Mouse (Mus musculus): Measurements from ENCODE around the gene Sel1l. TPM values are rescaled to one million over a fixed set of nuclear protein-coding genes. Genes with fewer than 3 reads are reported as not detected.

Sel1l gene
- 100 to 1,000 TPM; 146 to 185 (median 161) TPM for total RNA-seq (2022)

GRCm38 (mm10) chr12:91849045-91849467 is at the start of gene Sel1l:
TSS of gene Sel1l (minus strand) at chr12:91849157.
- DNase-seq (ENCODE audit: low spot score in 2 of 2): peak; percentile 98 to 99

DNA sequence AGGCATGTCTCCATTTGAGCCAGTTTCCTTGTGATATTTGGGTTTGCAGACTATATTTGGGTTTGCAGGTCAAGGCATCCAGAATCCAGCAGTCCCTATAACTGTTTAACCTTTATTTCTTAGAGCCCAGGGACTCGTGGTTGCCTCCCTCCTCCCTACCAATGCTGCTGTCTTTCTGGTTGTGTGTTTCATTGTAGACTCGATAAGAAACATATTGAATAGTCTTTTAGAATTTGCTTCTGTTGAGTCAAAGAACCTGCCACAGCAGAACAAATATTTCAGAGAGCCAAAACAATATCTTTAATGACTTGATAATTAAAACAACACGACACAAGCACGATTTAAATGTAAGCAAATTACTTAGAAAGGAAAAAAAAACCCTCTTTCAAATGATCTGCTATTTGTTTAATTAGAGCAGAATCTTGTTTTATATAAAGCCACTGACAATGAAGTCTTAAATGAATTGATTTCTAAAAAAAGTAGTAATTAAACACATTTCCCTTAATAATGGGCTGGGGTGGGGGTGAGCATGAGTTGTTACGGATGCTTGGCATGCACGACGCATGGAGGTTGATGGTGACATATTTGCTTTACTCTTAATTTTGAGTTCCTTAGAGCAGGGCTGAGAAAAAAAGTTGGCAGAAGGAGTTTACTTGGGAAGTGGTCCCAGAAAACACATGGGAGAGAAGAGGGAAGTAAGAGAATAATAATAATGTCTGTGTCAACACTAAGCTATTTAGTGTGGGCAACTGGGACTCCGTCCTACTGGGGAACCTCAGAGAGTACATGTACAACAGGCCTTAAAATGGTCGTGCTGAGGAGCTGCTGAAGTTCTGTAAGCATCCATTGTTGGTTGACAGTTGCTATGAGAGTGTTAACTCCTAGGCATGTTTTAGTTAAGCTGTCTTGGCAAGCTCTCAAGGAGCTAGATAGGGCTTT is 43.9 kb upstream of the Sel1l start:
- no peak for DNase-seq (ENCODE audit: low spot score in 2 of 2)

DNA sequence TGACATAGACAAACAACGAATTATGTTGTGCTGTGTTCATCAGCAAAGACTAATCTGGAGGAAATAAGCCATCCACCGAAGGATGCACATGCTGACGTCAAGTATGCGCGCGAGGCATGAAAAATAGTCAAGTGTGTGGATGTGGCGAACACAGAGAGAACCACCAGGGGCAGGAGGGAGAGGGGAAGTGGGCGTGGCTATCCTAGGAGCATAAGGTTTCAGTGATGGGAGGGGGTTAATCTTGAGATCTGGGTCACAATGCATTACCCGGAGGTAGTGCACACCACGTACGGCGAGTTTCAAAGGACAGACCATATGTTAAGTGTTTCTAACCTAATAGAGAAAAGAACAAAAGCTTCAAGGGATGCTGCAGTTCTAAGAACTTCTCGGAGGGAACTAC is 31.5 kb upstream of the Sel1l start:
- DNase-seq (ENCODE audit: low spot score in 2 of 2): no peak

DNA sequence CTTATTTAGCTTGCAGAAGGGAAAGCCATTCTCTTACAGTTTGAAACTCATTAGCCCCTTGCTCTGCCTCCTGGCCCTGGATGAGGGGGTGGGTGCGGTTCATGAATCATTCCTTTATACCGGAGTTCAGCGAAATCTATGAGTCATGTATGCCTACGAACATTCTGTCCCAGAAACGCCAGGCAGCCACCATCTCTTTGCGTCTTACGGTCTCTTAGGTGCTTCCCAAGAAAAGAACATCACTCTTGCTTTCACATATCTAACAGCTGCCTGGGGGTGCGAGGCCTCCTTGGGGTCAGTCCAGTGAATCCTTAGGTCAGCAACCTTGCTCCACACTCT is 29.9 kb upstream of the Sel1l start:
- DNase-seq (ENCODE audit: low spot score in 2 of 2): peak; percentile 46 to 57

DNA sequence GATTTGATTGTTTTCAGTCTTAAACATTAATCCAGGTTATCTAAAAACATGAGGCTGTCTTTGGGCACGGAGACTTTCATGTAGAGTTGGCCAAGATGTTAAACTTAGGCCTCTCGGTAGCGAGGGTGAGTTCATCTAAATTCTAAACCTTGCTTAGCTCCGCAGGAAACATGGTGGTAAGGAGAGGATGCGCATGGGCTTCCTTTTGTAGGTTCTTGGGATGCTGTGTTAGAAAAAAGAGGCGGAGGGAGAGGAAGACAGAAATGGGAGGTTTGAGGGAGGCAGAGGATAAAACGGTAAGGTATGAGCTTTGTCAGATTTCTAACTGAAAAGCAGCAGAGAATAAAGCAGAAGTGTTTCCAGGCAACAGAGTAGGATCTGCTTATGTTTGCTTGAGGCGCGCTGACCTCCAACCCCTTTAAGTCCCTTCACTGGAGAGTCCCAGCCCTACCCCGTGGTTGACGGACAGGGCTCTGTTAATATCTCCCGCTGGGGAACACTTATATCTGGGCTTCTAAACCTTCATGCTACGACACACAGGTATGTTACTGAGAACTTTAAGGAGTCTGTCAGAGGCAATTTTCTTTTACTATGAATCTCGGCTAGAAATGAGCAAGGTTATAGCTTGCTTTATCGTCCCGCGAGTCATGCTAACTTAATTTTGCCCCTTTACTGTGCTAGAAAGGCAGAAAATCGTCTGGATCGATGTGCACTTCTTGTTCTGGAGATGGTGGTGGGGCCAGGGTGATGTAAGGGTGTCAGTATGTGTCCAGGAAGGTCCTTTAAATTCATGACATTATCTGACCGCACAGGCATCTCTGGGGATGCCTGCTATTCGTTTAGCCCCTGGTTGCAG is 29.3 kb upstream of the Sel1l start:
- no peak for DNase-seq (ENCODE audit: low spot score in 2 of 2)

DNA sequence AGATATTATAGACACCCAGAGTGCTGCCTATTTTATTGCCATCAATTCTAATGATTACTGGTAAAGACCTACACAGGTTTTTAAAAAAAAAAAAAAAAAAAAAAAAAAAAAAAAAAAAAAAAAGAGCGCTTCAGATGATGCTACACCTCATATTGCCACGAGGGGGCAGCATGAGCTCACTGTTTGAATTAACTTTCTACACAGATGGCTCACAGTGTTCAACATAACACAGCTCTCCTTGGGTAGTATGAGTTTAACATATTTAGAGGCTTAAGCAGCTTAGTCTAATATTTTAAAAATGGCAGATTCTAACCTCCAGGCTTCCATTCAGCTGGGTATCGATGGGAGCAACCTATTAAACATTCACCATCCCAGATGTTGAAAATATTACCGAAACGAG is 28.7 kb upstream of the Sel1l start:
- no peak for DNase-seq (ENCODE audit: low spot score in 2 of 2)

- no peak for DNase-seq (ENCODE audit: low spot score in 2 of 2)
Observed at GRCm38 (mm10) chr12:91870671-91871070, 21.7 kb upstream of the Sel1l start.

DNA sequence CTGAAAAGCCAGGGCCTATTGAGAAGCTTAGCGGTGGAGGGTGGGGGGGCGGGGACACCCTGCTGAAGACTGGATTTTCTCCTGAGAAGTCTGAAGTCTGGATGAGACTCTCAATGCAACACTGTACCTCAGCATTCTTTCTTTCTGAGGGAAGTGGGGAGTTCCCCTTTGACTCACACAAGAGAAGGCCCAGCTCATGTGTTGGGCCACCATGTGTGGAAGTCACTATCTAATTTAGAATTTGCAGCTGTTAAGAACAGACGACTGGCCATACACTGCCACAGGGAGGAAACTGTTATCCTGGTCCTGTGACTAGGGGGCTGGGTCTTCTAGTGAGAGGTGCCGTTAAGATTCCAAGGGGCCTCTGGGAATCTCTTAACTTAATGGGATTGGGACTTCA is 20.4 kb upstream of the Sel1l start:
- DNase-seq (ENCODE audit: low spot score in 2 of 2): no peak

GRCm38 (mm10) chr12:91854330-91854729 is 5.4 kb upstream of the Sel1l start:
- no peak for DNase-seq (ENCODE audit: low spot score in 2 of 2)

DNA sequence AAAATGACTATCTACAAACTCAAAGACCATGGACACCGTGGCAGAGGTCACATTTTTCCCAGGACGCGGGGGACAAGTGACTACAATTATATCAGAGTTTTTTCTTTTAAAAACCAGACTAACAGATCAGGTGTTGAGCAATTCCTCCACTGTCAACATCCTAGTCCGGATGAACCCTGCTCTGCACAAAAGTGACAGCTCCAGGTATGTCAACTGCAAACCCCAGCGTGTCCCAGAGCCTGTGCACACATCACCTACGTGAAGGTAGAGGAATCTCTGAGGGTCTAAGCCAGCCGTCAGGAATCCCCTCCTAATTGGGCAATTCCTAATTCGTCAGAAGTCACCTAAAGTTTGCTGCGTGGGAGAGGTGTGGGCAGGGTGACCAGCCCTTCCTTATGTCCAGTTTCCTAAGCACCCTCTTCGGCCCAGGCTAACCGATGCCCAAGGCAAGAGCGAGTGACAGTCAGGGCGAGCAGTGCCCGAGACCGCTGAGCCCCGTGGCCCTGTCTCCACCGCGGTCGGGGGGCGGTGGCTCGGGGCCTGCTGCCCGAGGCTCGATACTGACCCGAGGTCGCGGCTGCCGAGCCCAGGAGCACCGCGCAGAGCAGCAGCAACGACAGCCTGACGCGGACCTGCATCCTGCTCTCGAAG is 438 bp downstream of the Sel1l start:
- DNase-seq (ENCODE audit: low spot score in 2 of 2): peak in 1 of 2 experiments; percentile 19

- DNase-seq (ENCODE audit: low spot score in 2 of 2): no peak
Observed at GRCm38 (mm10) chr12:91846038-91846437, 2.9 kb downstream of the Sel1l start.

DNA sequence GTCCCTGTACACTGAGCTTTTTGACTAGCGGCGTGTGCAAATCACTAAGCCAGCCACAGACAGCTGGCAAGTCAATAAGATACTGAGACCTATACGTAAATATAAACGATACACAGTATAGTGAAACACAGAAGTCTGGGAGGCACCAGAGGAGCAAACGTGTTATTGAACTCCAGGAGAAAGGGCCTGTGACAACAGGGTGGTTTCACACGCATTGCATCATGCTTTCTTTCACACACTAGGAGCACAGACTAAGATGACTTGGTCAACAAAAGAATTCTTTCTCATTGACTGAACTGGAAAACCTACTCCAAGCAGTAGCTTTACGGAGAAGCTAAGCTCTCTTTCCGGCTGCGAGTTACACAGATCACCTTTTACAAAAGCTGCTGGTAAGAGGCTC is 3.6 kb downstream of the Sel1l start:
- DNase-seq (ENCODE audit: low spot score in 2 of 2): no peak

DNA sequence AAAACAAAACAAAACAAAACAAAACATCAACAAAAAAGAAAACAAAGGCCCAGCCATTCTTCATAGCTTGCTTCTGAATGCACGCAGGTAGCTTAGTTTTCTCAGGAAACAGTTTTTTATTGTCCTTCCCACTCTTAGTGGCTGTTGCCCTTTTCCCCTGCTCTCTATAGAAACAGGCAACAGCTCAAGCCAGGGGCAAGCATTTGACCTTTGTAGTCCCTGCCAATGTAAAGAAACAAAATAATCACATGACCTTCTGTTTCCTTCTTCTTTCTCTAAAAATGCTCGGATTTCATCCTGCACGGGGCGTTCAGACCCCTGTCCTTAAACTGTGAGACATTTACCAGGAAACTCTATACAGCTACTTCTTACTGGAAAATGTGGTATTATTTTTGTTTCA is 4.4 kb downstream of the Sel1l start:
- DNase-seq (ENCODE audit: low spot score in 2 of 2): no peak

GRCm38 (mm10) chr12:91843888-91844287 is 5.1 kb downstream of the Sel1l start:
- DNase-seq (ENCODE audit: low spot score in 2 of 2): no peak

GRCm38 (mm10) chr12:91841714-91842113 is 7.2 kb downstream of the Sel1l start:
- no peak for DNase-seq (ENCODE audit: low spot score in 2 of 2)

- no peak for DNase-seq (ENCODE audit: low spot score in 2 of 2)
Observed at GRCm38 (mm10) chr12:91838261-91838660, 10.7 kb downstream of the Sel1l start.

GRCm38 (mm10) chr12:91837401-91838065 is 11.4 kb downstream of the Sel1l start:
- no peak for DNase-seq (ENCODE audit: low spot score in 2 of 2)

DNA sequence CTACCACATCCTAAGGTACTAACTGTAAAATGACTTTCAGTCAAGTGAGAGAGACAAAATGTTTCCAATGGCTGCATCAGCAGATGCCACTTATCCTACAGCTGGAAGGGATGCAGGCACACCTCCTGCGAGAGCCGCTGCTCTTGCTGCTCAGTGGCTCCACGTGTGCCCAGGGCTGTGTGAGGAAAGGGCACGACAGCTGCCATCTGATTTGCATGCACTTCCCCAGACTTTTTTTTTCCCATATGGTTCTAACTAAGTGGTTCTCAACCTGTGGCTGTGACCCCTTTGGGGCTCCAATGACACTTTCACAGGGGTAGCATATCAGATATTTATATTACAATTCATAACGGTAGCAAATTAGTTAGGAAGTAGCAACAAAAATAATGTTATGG is 15.0 kb downstream of the Sel1l start:
- DNase-seq (ENCODE audit: low spot score in 2 of 2): no peak

DNA sequence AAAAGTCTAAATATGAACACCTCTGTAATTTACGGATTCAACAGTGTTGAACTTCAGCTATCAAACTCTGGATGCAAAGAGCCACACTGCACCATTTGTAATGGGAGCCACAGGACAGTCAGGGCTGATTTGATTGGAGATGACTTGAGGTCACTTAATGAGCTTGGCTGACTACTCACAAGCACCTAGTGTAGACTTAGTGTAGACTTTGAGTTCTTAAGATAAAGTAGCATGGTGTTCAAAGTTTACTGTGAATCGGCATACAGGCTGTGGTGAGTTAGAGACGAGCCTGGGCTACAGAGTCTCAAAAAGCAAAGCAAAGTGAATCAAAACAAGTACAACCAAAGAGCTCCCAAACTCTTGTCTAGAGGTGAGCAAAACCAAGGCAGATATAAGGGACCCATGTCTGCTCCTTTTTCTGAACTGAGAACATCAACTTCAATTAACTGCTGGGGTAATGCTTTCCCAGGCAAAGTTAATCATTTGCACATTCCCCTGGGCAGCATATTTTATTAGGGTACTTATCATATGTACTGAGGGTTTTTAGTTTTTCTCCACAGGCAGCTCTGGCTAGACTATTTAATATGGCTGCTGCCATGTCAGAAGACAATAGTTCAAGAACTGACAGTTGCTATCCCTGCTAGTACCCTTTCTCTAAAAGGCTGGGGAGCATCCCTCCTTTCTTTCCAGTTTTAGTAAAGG is 15.6 kb downstream of the Sel1l start:
- no peak for DNase-seq (ENCODE audit: low spot score in 2 of 2)

GRCm38 (mm10) chr12:91831410-91831809 is 17.5 kb downstream of the Sel1l start:
- no peak for DNase-seq (ENCODE audit: low spot score in 2 of 2)

DNA sequence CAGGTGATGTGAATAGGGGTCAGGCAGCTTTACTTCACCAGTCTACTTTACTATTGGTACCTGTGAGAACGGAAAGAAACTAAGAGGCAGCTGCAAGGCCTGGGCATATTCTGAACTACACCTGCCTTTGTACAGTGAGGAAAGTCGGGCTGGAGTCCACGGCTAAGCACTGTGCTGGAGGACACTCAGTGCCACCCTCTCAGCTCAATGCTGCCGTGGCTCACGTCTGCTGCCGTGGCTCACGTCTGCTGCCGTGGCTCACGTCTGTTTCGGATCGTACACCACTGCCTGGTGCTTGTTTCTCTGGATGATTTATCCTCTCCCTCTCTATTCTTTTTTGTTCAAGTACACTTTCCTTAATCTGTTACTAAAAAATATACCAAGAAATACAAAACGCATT is 28.5 kb downstream of the Sel1l start:
- no peak for DNase-seq (ENCODE audit: low spot score in 2 of 2)

Measured in layer of hippocampus, adult 8-10 months (tissue).